Mouse (Mus musculus) liver, postnatal 0 days (tissue): ENCODE measurements around the gene Pold1. TPM values are rescaled to one million over a fixed set of nuclear protein-coding genes. Genes with fewer than 3 reads are reported as not detected.

Experiments
- ATAC-seq: fragments of 200-750 bp; cut with Nextera tagmentation; 2 replicates; pipeline ENCODE4 v1.8.0; 2017; ENCODE audit warnings: mild to moderate bottlenecking, moderate library complexity
- DNase-seq: peaks from one replicate; pipeline ENCODE4 v3.0.0-alpha.2; 2016
- H3K27ac ChIP-seq: fragments of 300-500 bp; sonication (generic); 2 replicates; pipeline ENCODE4 v1.5.1; 2014; ENCODE audit warnings: antibody characterized with exemption, moderate library complexity, mild to moderate bottlenecking, low read depth
- H3K27me3 ChIP-seq: fragments of 300-500 bp; sonication (generic); 2 replicates; pipeline ENCODE4 v1.6.1; 2014; ENCODE audit warnings: low read length, control low read depth, mixed read lengths; ENCODE audit not compliant: insufficient read depth
- H3K36me3 ChIP-seq: fragments of 300-500 bp; sonication (generic); replicated peaks from 2 replicates; pipeline ENCODE4 v1.6.1; 2014; ENCODE audit warnings: mild to moderate bottlenecking, control low read depth, low read length, moderate library complexity, mixed read lengths; ENCODE audit not compliant: insufficient read depth
- H3K4me1 ChIP-seq: fragments of 300-500 bp; sonication (generic); 2 replicates; pipeline ENCODE4 v1.6.1; 2014; ENCODE audit warnings: antibody characterized with exemption, mild to moderate bottlenecking, control low read depth; ENCODE audit not compliant: insufficient read depth
- H3K4me2 ChIP-seq: fragments of 300-500 bp; sonication (generic); 2 replicates; pipeline ENCODE4 v1.6.1; 2014; ENCODE audit warnings: low read depth, mild to moderate bottlenecking, low read length, moderate library complexity, mixed read lengths
- H3K4me3 ChIP-seq: fragments of 300-500 bp; sonication (generic); 2 replicates; pipeline ENCODE4 v1.5.1; 2014; ENCODE audit warnings: low read depth, low read length
- H3K9ac ChIP-seq: fragments of 300-500 bp; sonication (generic); replicated peaks from 2 replicates; pipeline ENCODE4 v1.6.1; 2014; ENCODE audit warnings: mild to moderate bottlenecking, moderate library complexity
- H3K9me3 ChIP-seq: fragments of 300-500 bp; sonication (generic); 2 replicates; pipeline ENCODE4 v1.6.1; 2016; ENCODE audit warnings: mild to moderate bottlenecking, control low read depth, low read length, mixed read lengths
- CTCF ChIP-seq: sonication (generic); IDR thresholded peaks from 2 replicates; pipeline ENCODE4 v1.5.1; 2016; ENCODE audit warnings: antibody characterized with exemption, low read depth
- EP300 ChIP-seq: IDR thresholded peaks from 2 replicates; pipeline ENCODE4 v1.6.1; 2016; ENCODE audit warnings: antibody characterized with exemption, low read depth, mild to moderate bottlenecking
- WGBS: fragments of 180-500 bp; shearing (Covaris S2); extraction: QIAGEN DNeasy Blood & Tissue Kit; methylation state at CpG from one replicate; pipeline ENCODE4 v1.1.7; 2014; ENCODE audit not compliant: insufficient replicate concordance; 5-methylcytosine and 5-hydroxymethylcytosine counted together
- polyA plus RNA-seq: library from polyadenylated mRNA; unstranded; fragments of >200 nt; fragmentation: Nextera tagmentation; extraction: Ambion mirVana; gene quantifications from 2 replicates; pipeline ENCODE4 v1.2.1, GENCODE M21; 2015

Pold1 gene
- polyA plus RNA-seq, 1 experiment from 2014 or later = 25.1 TPM

DNA sequence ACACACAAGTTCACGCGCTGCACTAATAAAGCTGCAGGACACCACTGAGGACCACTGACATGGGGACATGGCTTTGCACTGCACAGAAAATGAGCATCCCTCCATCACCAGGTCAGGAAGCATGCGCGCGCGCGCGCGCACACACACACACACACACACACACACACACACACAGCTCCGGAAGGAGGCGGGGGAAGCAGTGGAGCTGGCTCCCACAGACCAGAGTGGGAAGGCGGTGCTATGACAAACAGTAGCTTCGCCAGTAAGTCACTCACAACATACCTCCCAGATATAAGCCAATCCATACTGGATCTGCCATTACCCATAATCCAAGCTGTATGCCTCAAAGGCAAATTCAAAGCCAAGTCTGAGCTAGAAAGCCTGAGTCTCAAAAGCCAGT lies 1.6 kb downstream of the Pold1 start:
- Histone ChIP-seq H3K4me3 (peak overlapping the region; percentile 62), H3K27me3 (no peaks in the 10 kb centered on the region), H3K9ac (peak overlapping the region; percentile 65; the same call in 1 of the 2 replicates), H3K4me2 (peak overlapping the region; percentile 97), H3K4me1 (peaks cover 10% of the 10 kb centered on the region), H3K36me3 (peaks cover 29% of the 10 kb centered on the region), H3K27ac (no peak overlapping the region), H3K9me3 (no peaks in the 10 kb centered on the region)
- no peak for DNase-seq
- TF ChIP-seq CTCF = no peak
- TF ChIP-seq EP300 = no peak
- no peak for ATAC-seq
- 90% methylated on average over 13 of the region's 13 CpGs for WGBS

DNA sequence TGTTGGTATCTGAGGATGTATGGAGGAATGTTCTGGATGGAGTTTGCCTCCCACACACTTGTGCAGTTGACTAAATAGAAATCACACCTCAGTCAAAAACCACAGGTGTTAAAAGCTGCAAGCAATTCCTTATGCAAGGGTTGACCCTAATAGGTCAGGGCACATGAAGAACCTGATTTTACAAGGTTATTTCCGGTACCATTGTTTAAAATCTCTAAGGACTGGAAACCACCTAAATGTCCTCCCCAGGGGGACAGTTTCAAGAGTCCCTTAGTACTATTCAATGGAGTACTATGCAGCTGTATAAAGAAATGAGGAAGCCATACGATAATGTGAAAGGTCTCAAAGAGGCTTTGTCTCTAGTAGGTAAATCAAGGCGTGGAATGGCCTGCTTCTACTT lies 2.4 kb downstream of the Pold1 start:
- no peak for DNase-seq

DNA sequence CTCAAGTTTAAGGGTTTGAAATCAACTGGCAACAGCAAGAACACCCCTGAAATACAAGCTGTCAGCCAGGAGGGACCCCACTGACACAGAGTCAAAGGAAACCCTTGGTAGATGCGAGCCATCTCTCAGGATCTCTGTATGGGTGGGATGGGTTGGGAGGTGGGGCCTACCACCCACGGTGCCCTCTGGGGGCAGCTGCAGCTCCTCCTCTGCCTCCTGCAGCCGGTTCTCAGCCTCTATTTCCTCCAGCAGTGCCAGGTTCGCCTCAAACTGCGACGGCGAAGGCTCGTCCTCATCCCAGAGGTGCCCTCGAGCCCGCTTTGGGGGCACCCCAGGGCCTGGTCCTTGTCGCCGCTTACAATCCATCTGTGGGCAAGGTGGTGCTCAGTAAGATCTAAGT lies 5.6 kb downstream of the Pold1 start:
- no peak for TF ChIP-seq EP300
- TF ChIP-seq CTCF = no peak
- Histone ChIP-seq H3K4me1 (peaks cover 10% of the 10 kb centered on the region), H3K27ac (no peak overlapping the region), H3K9ac (no peak overlapping the region), H3K4me2 (no peak overlapping the region), H3K36me3 (peaks cover 36% of the 10 kb centered on the region), H3K4me3 (no peak overlapping the region), H3K9me3 (no peaks in the 10 kb centered on the region), H3K27me3 (no peaks in the 10 kb centered on the region)
- ATAC-seq = no peak
- no peak for DNase-seq
- WGBS = 81% methylated on average over 12 of the region's 12 CpGs

More for the DNA sequence above, 2.4 kb downstream of the Pold1 start:
- Histone ChIP-seq H3K4me2 (no peak overlapping the region), H3K27me3 (no peaks in the 10 kb centered on the region), H3K4me1 (peaks cover 10% of the 10 kb centered on the region), H3K4me3 (no peak overlapping the region), H3K36me3 (peaks cover 29% of the 10 kb centered on the region), H3K9ac (no peak overlapping the region), H3K9me3 (no peaks in the 10 kb centered on the region), H3K27ac (no peak overlapping the region)
- no peak for ATAC-seq
- WGBS = 91% methylated on average over 3 of the region's 3 CpGs
- TF ChIP-seq EP300 (no peak), CTCF (no peak)

DNA sequence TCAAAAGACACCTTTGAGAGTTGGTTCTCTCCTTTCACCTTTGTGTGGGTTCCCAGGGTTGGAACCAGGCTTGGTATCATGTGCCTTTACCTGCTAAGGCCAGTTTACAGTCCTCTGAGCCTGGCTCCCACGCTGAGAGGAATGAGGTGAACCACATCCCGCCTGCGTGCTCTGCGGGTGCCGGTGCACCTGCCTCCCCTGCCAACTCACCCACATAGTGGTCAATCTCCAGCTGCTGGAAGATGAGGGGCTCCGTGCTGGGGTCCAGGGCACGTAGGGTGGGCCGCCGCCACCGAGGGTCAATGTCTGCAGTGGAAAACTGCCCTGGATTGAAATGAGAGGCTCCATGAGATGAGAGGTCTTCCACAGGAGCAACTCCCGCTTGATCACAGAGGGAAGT lies 6.1 kb downstream of the Pold1 start:
- WGBS = 89% methylated on average over 11 of the region's 11 CpGs
- TF ChIP-seq CTCF (no peak), EP300 (no peak)
- Histone ChIP-seq H3K9me3 (no peaks in the 10 kb centered on the region), H3K4me1 (peaks cover 6% of the 10 kb centered on the region), H3K4me2 (no peak overlapping the region), H3K4me3 (no peak overlapping the region), H3K9ac (no peak overlapping the region), H3K27ac (no peak overlapping the region), H3K36me3 (peaks cover 41% of the 10 kb centered on the region), H3K27me3 (no peaks in the 10 kb centered on the region)
- ATAC-seq = no peak
- DNase-seq = no peak

DNA sequence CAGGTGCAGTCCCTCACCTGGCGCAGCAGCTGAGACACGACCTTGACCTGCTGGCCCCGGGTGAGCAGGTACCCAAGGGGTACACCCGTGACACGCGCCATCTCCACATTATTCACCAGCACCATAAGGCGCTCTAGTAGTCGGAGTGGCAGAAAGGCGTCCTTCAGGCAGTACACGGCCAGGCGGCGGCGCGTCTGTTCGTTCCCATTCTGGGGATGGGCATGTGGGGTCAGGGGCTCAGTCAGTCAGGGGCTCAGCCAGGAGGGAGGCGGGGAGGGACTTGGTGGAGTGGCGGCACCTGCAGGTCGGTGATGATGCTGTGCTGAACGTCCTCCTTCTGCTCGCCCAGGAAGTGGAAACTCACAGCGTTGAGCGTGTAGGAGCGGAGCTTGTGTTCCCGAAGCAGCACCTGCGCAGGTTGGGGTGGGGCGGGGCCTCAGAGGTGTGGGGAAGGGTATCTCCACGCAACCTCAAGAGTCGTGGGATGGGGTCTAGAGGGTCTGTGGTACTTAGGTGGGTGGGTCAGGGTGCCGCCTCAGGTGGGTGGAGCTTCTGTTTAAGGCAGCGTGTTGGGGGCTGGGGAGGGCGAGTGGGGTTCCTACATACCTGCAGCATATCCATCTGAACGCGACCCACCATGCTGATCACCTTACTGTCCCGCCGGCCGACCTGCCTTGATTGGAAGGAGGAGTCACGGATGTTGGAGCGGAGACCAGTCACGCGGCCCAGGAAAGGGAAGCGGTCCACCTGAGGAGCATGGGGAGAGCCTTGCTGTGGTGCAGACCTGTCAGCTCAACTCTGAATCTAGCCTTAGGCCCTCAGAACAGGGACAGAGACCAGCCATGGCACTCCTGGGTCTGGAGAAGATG lies 9.7 kb downstream of the Pold1 start:
- no peak overlapping the region for H3K4me3 ChIP-seq
- no peaks in the 10 kb centered on the region for H3K9me3 ChIP-seq
- WGBS = 90% methylated on average over 41 of the region's 41 CpGs
- no peak for TF ChIP-seq EP300
- no peak for TF ChIP-seq CTCF
- H3K9ac ChIP-seq = no peak overlapping the region
- peak; percentile 13 for DNase-seq
- peaks cover 64% of the 10 kb centered on the region for H3K36me3 ChIP-seq
- H3K4me2 ChIP-seq = no peak overlapping the region
- ATAC-seq = no peak
- H3K4me1 ChIP-seq = no peaks in the 10 kb centered on the region
- no peaks in the 10 kb centered on the region for H3K27me3 ChIP-seq
- H3K27ac ChIP-seq = no peak overlapping the region

DNA sequence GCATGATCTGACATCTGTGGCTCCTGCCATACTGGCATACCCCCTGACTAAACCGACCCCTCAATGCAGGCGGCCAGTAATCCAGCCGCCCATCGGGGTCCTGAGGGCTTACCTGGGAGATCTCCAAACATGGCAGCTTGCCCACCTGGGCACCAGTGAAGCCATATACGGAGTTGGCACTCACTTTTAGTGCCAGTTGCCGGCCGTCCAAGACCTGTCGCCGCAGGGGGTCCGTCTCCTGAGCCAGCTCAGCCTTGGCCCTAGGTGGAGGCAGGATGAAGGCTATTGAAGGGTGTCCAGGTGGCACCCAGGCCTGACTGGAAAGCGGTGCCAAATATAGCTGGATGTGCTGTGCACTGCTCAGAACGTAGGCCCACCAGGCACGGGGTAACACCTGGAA lies 11.2 kb downstream of the Pold1 start:
- Histone ChIP-seq H3K4me2 (no peak overlapping the region), H3K27me3 (no peaks in the 10 kb centered on the region), H3K9me3 (no peaks in the 10 kb centered on the region), H3K4me3 (no peak overlapping the region), H3K9ac (no peak overlapping the region), H3K36me3 (peaks cover 64% of the 10 kb centered on the region), H3K4me1 (no peaks in the 10 kb centered on the region), H3K27ac (no peak overlapping the region)
- ATAC-seq (no peak), DNase-seq (no peak)
- no peak for TF ChIP-seq EP300
- no peak for TF ChIP-seq CTCF
- 86% methylated on average over 13 of the region's 13 CpGs for WGBS
